Mouse (Mus musculus): Measurements from ENCODE around the gene Lpar5.

Gene Lpar5

GRCm38 (mm10) chr6:125084424-125084823 is 16.7 kb downstream of the Lpar5 start:
- DNase-seq (ENCODE audit: extremely low spot score, low read depth, low spot score) = no peak

GRCm38 (mm10) chr6:125087937-125088336 is 20.2 kb downstream of the Lpar5 start:
- no peak for DNase-seq (ENCODE audit: extremely low spot score, low read depth, low spot score)

GRCm38 (mm10) chr6:125088561-125089321 is 21.0 kb downstream of the Lpar5 start:
- DNase-seq (ENCODE audit: extremely low spot score, low read depth, low spot score) = no peak

- no peak for DNase-seq (ENCODE audit: extremely low spot score, low read depth, low spot score)
Observed at GRCm38 (mm10) chr6:125089521-125090321, 22.0 kb downstream of the Lpar5 start.

GRCm38 (mm10) chr6:125090341-125091085 is 22.8 kb downstream of the Lpar5 start:
- no peak for DNase-seq (ENCODE audit: extremely low spot score, low read depth, low spot score)

GRCm38 (mm10) chr6:125092372-125092771 is 24.7 kb downstream of the Lpar5 start:
- DNase-seq (ENCODE audit: extremely low spot score, low read depth, low spot score) = no peak

GRCm38 (mm10) chr6:125094843-125095242 is 27.1 kb downstream of the Lpar5 start:
- no peak for DNase-seq (ENCODE audit: extremely low spot score, low read depth, low spot score)

- no peak for DNase-seq (ENCODE audit: extremely low spot score, low read depth, low spot score)
Observed at GRCm38 (mm10) chr6:125095391-125096278, 27.9 kb downstream of the Lpar5 start, which contains the start of gene Chd4. Gene Chd4, plus strand, starts transcription at chr6:125095981.

- DNase-seq (ENCODE audit: extremely low spot score, low read depth, low spot score) = no peak
Observed at GRCm38 (mm10) chr6:125096279-125096596, 28.5 kb downstream of the Lpar5 start.

- no peak for DNase-seq (ENCODE audit: extremely low spot score, low read depth, low spot score)
Observed at GRCm38 (mm10) chr6:125096597-125097345, 29.1 kb downstream of the Lpar5 start.

- no peak for DNase-seq (ENCODE audit: extremely low spot score, low read depth, low spot score)
Observed at GRCm38 (mm10) chr6:125097346-125097689, 29.6 kb downstream of the Lpar5 start.

GRCm38 (mm10) chr6:125097951-125098350 is 30.2 kb downstream of the Lpar5 start:
- DNase-seq (ENCODE audit: extremely low spot score, low read depth, low spot score) = no peak

- DNase-seq (ENCODE audit: extremely low spot score, low read depth, low spot score) = no peak
Observed at GRCm38 (mm10) chr6:125098513-125098912, 30.8 kb downstream of the Lpar5 start.

GRCm38 (mm10) chr6:125099421-125099971 is 31.8 kb downstream of the Lpar5 start:
- no peak for DNase-seq (ENCODE audit: extremely low spot score, low read depth, low spot score)

- no peak for DNase-seq (ENCODE audit: extremely low spot score, low read depth, low spot score)
Observed at GRCm38 (mm10) chr6:125101444-125101843, 33.7 kb downstream of the Lpar5 start.

- DNase-seq (ENCODE audit: extremely low spot score, low read depth, low spot score) = no peak
Observed at GRCm38 (mm10) chr6:125104223-125104622, 36.5 kb downstream of the Lpar5 start.

- DNase-seq (ENCODE audit: extremely low spot score, low read depth, low spot score) = no peak
Observed at GRCm38 (mm10) chr6:125107705-125108104, 40.0 kb downstream of the Lpar5 start.

GRCm38 (mm10) chr6:125109371-125109770 is 41.7 kb downstream of the Lpar5 start:
- no peak for DNase-seq (ENCODE audit: extremely low spot score, low read depth, low spot score)

GRCm38 (mm10) chr6:125110927-125111326 is 43.2 kb downstream of the Lpar5 start:
- no peak for DNase-seq (ENCODE audit: extremely low spot score, low read depth, low spot score)

GRCm38 (mm10) chr6:125112553-125112952 is 44.8 kb downstream of the Lpar5 start:
- DNase-seq (ENCODE audit: extremely low spot score, low read depth, low spot score) = no peak

Data from hindlimb bud, embryonic 11.5 days (tissue).